Mouse (Mus musculus) limb, embryonic 13.5 days (tissue): ENCODE data around the gene Hspbap1. TPM values are rescaled to one million over a fixed set of nuclear protein-coding genes. Genes with fewer than 3 reads are reported as not detected.

Experiments used
- ATAC-seq: fragments of 200-750 bp; cut with Nextera tagmentation; 2 replicates; pipeline ENCODE4 v1.8.0; 2017; ENCODE audit warnings: low read depth, moderate number of reproducible peaks, moderate TSS enrichment; ENCODE audit not compliant: low FRiP score
- H3K27ac ChIP-seq: fragments of 300-500 bp; sonication (generic); 2 replicates; pipeline ENCODE4 v1.5.1; 2015; ENCODE audit warnings: inconsistent platforms, mild to moderate bottlenecking, moderate library complexity
- H3K27me3 ChIP-seq: fragments of 300-500 bp; sonication (generic); 2 replicates; pipeline ENCODE4 v1.6.1; 2015; ENCODE audit warnings: mild to moderate bottlenecking, inconsistent platforms
- H3K36me3 ChIP-seq: fragments of 300-500 bp; sonication (generic); 2 replicates; pipeline ENCODE4 v1.6.1; 2015; ENCODE audit warnings: inconsistent platforms, mild to moderate bottlenecking, moderate library complexity
- H3K4me1 ChIP-seq: fragments of 300-500 bp; sonication (generic); 2 replicates; pipeline ENCODE4 v1.6.1; 2015; ENCODE audit warnings: inconsistent platforms
- H3K4me2 ChIP-seq: fragments of 300-500 bp; sonication (generic); replicated peaks from 2 replicates; pipeline ENCODE4 v1.6.1; 2015; ENCODE audit warnings: inconsistent platforms, mild to moderate bottlenecking, moderate library complexity
- H3K4me3 ChIP-seq: fragments of 300-500 bp; sonication (generic); 2 replicates; pipeline ENCODE4 v1.5.1; 2015; ENCODE audit warnings: moderate library complexity, mild to moderate bottlenecking, inconsistent platforms
- H3K9ac ChIP-seq: fragments of 300-500 bp; sonication (generic); 2 replicates; pipeline ENCODE4 v1.6.1; 2015; ENCODE audit warnings: mild to moderate bottlenecking, inconsistent platforms
- H3K9me3 ChIP-seq: fragments of 300-500 bp; sonication (generic); 2 replicates; pipeline ENCODE4 v1.6.1; 2016; ENCODE audit warnings: inconsistent platforms
- WGBS: fragments of 180-500 bp; shearing (Covaris S2); methylation state at CpG from one replicate; pipeline ENCODE4 v1.1.7; 2015; 5-methylcytosine and 5-hydroxymethylcytosine counted together
- polyA plus RNA-seq: library from polyadenylated mRNA; unstranded; fragments of >200 nt; fragmentation: Nextera tagmentation; extraction: Ambion mirVana; gene quantifications from 2 replicates; pipeline ENCODE4 v1.2.1, GENCODE M21; 2015

Hspbap1 gene
- polyA plus RNA-seq, 1 experiment from 2014 or later, result 19.0 TPM

DNA sequence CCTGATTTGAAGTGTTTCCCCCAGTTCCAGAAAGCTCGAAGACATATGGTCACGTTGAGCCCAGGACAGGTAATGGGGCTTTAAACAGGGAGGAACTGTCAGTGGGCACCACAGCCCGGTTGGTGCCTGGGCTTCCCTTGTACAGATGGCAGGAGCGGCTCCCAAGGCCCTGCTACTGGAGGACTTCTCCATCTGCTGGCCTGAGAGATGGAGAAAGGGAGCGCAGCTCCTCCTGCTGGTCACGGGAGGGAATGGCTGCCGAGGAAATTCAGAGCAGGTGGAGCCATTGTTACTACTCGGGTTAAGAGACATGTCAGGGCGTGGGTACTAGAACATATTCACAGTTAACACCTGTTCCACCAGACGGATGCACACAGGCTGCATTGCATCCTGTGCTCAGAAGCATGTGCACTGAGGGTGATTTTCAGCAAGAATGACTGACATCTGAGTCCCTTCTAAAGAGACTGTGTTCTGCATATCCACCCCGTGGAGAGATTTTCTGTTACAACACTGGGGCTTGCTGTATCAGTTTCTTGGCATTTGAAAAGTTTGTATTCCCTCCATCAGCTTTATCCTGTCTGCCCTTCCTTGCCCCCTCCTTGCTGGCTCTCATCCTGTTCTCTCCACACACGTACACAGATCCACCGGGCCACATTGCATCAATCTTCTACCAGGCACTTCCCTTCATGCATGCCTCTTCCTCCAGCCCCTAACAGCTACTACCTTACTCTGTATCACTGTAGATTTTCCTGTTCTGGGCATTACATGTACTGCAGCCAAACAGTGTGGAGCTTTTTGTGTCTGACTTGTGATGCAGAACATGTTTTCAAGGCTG is 47.3 kb downstream of the Hspbap1 start:
- Histone ChIP-seq H3K27ac (no peak overlapping the region), H3K36me3 (peaks cover 20% of the 10 kb centered on the region), H3K4me2 (no peak overlapping the region), H3K4me3 (no peak overlapping the region), H3K4me1 (no peaks in the 10 kb centered on the region), H3K27me3 (no peaks in the 10 kb centered on the region), H3K9ac (no peak overlapping the region), H3K9me3 (no peaks in the 10 kb centered on the region)
- WGBS, result 37% methylated on average over 13 of the region's 13 CpGs
- peak; percentile 54 for ATAC-seq

DNA sequence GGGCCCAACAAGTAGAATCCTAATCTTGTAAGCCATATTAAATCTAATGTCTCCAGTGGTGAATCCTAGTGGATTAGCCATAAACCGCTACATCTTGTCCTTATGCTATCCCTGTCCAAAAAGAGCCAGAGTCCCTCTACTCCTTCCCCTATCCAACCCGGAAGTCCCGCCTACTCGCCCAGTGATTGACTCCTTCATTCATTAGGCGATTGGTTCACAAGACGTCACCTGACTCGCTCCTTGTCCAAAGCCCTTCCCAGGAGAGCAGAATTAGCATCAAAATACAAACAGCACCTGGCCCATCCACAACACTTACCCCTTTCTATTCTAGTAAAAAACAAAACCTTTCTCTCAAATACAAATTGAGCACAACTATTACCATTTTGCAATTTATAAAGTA is 59.8 kb downstream of the Hspbap1 start:
- no peak for ATAC-seq
- H3K4me3 ChIP-seq, result no peak overlapping the region
- H3K4me1 ChIP-seq, result no peaks in the 10 kb centered on the region
- H3K9me3 ChIP-seq, result no peaks in the 10 kb centered on the region
- WGBS, result 37% methylated on average over 7 of the region's 7 CpGs
- no peak overlapping the region for H3K27ac ChIP-seq
- no peaks in the 10 kb centered on the region for H3K27me3 ChIP-seq
- H3K9ac ChIP-seq, result no peak overlapping the region
- H3K36me3 ChIP-seq, result peaks cover 26% of the 10 kb centered on the region
- H3K4me2 ChIP-seq, result no peak overlapping the region

DNA sequence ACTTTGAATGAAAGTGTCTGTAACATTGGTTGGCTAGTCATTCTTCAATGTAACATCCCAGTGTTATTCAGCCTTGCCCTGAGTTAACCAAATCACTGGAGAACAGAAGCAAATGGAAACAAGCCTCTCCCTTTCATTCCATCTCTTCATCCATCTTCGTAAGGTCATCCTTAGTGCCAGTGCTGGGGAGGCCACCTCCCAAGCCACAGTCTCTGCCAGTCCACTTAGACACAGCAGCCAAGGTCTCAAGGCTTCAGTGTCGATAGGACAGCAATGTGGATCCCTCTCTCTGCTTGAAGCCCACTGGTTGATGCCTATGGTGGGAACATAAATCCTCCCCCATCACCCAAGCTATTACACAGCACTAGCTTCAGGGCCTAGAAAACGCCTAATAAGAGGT is 62.8 kb downstream of the Hspbap1 start:
- Histone ChIP-seq H3K4me2 (no peak overlapping the region), H3K4me1 (no peaks in the 10 kb centered on the region), H3K36me3 (peaks cover 1% of the 10 kb centered on the region), H3K9me3 (no peaks in the 10 kb centered on the region), H3K9ac (no peak overlapping the region), H3K27ac (no peak overlapping the region), H3K27me3 (no peaks in the 10 kb centered on the region), H3K4me3 (no peak overlapping the region)
- WGBS, result 89% methylated on average over 3 of the region's 3 CpGs
- no peak for ATAC-seq

DNA sequence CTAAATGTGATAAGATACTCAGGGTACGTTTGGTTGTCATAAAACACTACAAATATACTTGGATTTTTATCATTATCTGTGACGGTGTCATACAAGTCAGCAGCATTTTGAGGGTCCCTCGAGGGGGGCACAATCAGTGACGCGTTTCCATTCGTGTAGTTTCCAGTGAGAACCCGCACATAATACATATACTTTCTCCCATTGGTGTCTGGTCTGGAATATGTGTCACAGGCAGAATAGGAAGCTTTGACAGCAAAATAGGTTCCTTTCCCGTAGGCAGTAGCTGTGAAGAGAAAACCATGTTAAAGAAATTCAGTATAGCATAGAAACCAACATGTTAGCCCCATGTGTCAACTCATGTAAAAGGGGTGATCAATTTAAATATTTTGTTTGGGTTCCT is 64.5 kb downstream of the Hspbap1 start:
- Histone ChIP-seq H3K9ac (no peak overlapping the region), H3K4me3 (no peak overlapping the region), H3K27ac (no peak overlapping the region), H3K36me3 (no peaks in the 10 kb centered on the region), H3K27me3 (no peaks in the 10 kb centered on the region), H3K4me2 (no peak overlapping the region), H3K9me3 (no peaks in the 10 kb centered on the region), H3K4me1 (no peaks in the 10 kb centered on the region)
- ATAC-seq, result no peak
- 92% methylated on average over 8 of the region's 8 CpGs for WGBS

DNA sequence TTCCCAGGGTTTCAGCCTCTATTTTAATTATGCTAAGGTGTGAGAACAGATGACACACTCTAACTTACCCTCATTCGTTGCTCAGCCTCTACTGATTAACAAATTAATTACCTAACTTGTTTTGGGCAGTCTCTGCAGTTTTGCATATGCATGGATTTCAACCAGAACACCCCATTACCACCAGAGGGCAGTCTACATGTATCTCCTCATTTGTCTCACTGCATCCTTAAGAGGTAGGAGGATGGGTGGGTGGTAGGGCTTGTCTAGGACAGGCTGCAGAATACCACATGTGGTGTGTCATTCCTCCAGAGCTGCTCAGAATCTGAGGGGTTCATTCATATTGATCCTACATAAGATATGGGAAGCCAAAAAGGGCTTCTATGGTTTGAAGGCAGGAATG is 69.5 kb downstream of the Hspbap1 start:
- Histone ChIP-seq H3K27me3 (no peaks in the 10 kb centered on the region), H3K4me3 (no peak overlapping the region), H3K4me2 (no peak overlapping the region), H3K9me3 (no peaks in the 10 kb centered on the region), H3K36me3 (no peaks in the 10 kb centered on the region), H3K9ac (no peak overlapping the region), H3K4me1 (no peaks in the 10 kb centered on the region), H3K27ac (no peak overlapping the region)
- WGBS, result 33% methylated on average over 1 of the region's 1 CpGs
- ATAC-seq, result no peak

DNA sequence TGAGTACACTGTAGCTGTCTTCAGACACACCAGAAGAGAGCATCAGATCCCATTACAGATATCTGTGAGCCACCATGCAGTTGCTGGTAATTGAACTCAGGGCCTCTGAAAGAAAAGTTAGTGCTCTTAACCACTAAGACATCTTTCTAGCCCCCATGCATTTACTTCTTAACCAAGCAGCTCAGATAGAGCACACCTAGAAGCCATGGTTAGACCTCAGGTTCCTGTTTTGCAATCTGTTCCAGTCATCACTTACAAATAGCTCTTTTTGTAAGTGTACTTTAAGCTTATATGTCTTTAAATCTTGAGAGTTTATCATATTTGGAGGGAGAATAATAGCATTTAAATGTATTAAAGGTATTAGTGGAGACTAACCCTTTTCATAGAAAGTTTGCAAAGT is 77.0 kb downstream of the Hspbap1 start:
- H3K4me1 ChIP-seq, result no peaks in the 10 kb centered on the region
- H3K27ac ChIP-seq, result no peak overlapping the region
- H3K4me2 ChIP-seq, result no peak overlapping the region
- no peak overlapping the region for H3K9ac ChIP-seq
- no peak overlapping the region for H3K4me3 ChIP-seq
- ATAC-seq, result no peak
- no peaks in the 10 kb centered on the region for H3K9me3 ChIP-seq
- no peaks in the 10 kb centered on the region for H3K27me3 ChIP-seq
- H3K36me3 ChIP-seq, result no peaks in the 10 kb centered on the region

DNA sequence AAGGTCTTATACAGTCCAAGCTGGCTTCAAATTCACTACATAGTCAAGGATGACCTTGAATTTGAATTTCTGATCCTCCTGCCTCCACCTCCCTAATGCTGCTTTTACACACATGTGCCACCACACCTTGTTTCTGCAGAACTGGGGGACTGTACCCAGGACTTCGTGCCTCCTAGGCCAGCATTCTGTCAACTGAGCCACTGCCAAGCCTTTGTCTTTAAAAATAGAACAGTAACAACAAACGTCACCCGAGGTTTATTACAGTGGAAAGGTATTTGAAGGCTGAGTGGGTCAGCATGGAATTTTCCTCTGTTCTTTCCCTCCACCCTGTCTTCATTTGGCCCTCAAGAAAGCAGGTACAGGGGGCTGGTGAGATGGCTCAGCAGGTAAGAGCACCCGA is 85.7 kb downstream of the Hspbap1 start:
- 71% methylated on average over 4 of the region's 4 CpGs for WGBS
- ATAC-seq, result no peak
- H3K27ac ChIP-seq, result no peak overlapping the region
- no peaks in the 10 kb centered on the region for H3K27me3 ChIP-seq
- no peak overlapping the region for H3K4me2 ChIP-seq
- H3K9ac ChIP-seq, result no peak overlapping the region
- H3K4me1 ChIP-seq, result no peaks in the 10 kb centered on the region
- H3K4me3 ChIP-seq, result no peak overlapping the region
- no peaks in the 10 kb centered on the region for H3K9me3 ChIP-seq
- H3K36me3 ChIP-seq, result no peaks in the 10 kb centered on the region

DNA sequence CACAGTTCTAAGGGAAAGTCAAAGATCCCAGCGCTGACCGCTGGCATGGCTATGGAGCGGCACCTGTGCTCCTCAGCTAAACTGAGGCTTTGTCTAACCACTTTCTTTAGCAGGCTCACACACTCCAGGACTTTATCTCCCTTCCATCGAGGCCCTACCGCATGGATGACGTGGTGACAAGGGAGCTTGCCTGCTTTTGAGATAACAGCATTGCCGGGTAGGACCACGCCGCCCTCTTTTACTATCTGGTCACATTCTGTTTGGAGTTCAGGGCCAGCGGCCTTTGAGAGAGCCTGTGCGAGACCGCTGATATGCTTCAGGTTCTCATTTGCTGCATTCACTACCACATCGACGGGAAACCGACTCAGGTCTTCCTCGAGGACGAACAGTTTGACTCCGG is 86.6 kb downstream of the Hspbap1 start:
- WGBS, result 93% methylated on average over 18 of the region's 18 CpGs
- no peak for ATAC-seq
- no peak overlapping the region for H3K4me2 ChIP-seq
- no peak overlapping the region for H3K9ac ChIP-seq
- no peak overlapping the region for H3K27ac ChIP-seq
- H3K4me1 ChIP-seq, result no peaks in the 10 kb centered on the region
- H3K4me3 ChIP-seq, result no peak overlapping the region
- no peaks in the 10 kb centered on the region for H3K36me3 ChIP-seq
- H3K9me3 ChIP-seq, result no peaks in the 10 kb centered on the region
- H3K27me3 ChIP-seq, result no peaks in the 10 kb centered on the region

DNA sequence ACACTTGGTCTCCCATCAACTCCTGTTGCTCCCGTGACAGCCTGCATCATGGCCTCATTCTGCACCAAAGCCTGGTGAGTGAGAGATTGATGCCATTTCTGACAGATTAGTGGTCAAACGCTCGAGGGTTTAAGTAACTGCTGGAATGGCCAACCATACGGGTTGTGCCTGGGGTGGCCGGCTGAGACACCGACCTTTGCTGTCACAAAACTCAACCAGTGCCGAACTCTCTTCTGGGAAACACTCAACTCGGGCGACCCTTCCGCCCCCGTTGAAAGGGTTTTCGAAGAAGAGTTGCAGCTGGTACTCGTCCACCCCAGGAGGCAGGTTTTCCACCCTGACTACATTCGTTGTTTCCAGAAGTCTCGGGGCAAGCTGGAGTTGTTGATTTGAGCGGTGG is 90.1 kb downstream of the Hspbap1 start:
- Histone ChIP-seq H3K9me3 (0 out of 2 replicates have a peak, but pooled peaks cover 3% of the 10 kb centered on the region), H3K4me3 (no peak overlapping the region), H3K27me3 (0 out of 2 replicates have a peak, but pooled peaks cover 4% of the 10 kb centered on the region), H3K27ac (no peak overlapping the region), H3K36me3 (no peaks in the 10 kb centered on the region), H3K4me2 (no peak overlapping the region), H3K4me1 (no peaks in the 10 kb centered on the region), H3K9ac (no peak overlapping the region)
- no peak for ATAC-seq
- WGBS, result 84% methylated on average over 16 of the region's 16 CpGs

DNA sequence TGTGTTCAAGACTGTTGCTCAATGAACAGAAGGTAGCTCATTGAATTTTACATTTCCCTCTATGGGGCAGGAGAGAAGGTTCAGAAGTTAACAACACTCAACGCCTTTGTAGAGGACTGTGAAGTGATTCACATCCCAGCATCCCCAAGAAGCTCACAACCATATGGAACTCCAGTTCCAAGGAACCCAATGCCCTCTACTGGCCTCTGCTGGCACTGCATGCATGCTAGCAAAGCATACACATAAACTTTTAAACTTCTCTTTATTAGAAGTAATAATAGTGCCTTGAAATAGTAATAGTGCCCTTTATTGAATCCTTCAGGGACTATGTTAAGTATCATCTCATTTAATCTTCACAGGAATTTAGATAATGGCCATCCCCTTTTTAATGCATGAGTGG is 91.9 kb downstream of the Hspbap1 start:
- H3K4me2 ChIP-seq, result no peak overlapping the region
- no peaks in the 10 kb centered on the region for H3K4me1 ChIP-seq
- no peak for ATAC-seq
- H3K36me3 ChIP-seq, result no peaks in the 10 kb centered on the region
- H3K27me3 ChIP-seq, result 0 out of 2 replicates have a peak, but pooled peaks cover 4% of the 10 kb centered on the region
- 0 out of 2 replicates have a peak, but pooled peaks cover 3% of the 10 kb centered on the region for H3K9me3 ChIP-seq
- no peak overlapping the region for H3K4me3 ChIP-seq
- H3K9ac ChIP-seq, result no peak overlapping the region
- WGBS, result 84% methylated on average over 1 of the region's 1 CpGs
- H3K27ac ChIP-seq, result no peak overlapping the region

DNA sequence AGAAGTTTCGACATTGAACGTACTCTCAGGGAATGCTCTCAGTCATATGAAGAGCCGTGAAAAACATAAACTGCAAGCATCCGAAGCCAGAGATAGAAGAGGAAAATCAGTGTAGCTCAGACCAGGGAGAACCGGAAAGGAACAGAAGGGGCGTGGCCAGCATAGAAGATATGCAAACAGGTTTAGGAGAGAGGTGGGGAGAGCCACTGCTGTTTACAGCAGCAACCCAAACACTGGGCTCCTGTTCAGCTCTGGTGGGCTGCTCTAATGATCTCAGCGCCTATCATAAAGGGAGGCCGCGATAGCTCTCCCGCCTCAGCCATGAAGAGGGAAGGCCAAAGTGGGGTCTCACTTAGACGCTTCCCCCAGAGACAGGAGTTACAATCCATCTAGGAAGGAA is 97.6 kb downstream of the Hspbap1 start:
- Histone ChIP-seq H3K4me2 (no peak overlapping the region), H3K4me3 (no peak overlapping the region), H3K36me3 (no peaks in the 10 kb centered on the region), H3K27me3 (peaks cover 34% of the 10 kb centered on the region), H3K27ac (no peak overlapping the region), H3K9ac (no peak overlapping the region), H3K4me1 (peaks cover 12% of the 10 kb centered on the region), H3K9me3 (no peaks in the 10 kb centered on the region)
- 64% methylated on average over 11 of the region's 11 CpGs for WGBS
- no peak for ATAC-seq

DNA sequence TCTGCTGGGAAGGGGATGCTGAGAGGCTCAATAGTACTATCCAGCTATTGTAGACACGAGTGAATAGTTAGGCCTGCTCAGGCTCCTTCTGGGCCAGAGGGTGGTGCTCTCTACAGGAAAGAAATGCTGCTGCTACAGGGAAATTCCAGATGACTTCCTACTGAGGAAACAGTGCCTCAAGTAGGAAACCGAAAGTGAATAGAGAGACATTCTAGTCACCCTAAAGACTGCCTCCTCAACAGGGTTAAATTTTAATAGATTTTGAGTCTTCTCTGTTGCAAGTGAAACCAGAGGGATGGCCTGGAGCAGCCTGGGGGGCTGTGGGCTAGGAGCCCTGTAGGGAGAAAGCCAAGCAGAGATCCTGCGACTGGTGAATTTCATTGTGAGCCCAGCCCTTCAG is 99.0 kb downstream of the Hspbap1 start:
- 34% methylated on average over 3 of the region's 3 CpGs for WGBS
- no peaks in the 10 kb centered on the region for H3K36me3 ChIP-seq
- no peak for ATAC-seq
- H3K4me2 ChIP-seq, result no peak overlapping the region
- H3K9ac ChIP-seq, result no peak overlapping the region
- peaks cover 38% of the 10 kb centered on the region for H3K27me3 ChIP-seq
- peaks cover 12% of the 10 kb centered on the region for H3K4me1 ChIP-seq
- H3K9me3 ChIP-seq, result no peaks in the 10 kb centered on the region
- no peak overlapping the region for H3K4me3 ChIP-seq
- no peak overlapping the region for H3K27ac ChIP-seq

DNA sequence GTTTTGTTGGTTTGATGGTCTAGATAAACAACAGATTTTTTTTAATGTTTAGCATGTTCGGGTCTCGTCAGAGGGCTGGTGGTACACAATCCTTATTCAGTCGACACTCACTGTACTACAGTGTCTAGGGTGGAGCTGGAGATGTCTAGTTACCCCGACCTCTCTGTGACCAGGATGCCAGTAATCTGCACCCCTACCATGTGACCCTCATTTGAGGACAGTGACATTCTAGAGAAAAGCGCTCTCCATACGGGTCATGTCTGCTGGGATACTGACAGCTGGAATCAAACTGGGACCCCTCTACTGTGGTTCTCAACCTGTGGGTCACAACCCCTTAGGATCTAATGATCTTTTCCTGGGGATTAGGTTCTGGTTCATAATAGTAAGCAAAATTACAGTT is 99.5 kb downstream of the Hspbap1 start:
- 73% methylated on average over 6 of the region's 6 CpGs for WGBS
- peaks cover 34% of the 10 kb centered on the region for H3K27me3 ChIP-seq
- H3K36me3 ChIP-seq, result no peaks in the 10 kb centered on the region

More for the DNA sequence above, 99.5 kb downstream of the Hspbap1 start:
- Histone ChIP-seq H3K4me3 (no peak overlapping the region), H3K27ac (no peak overlapping the region), H3K4me1 (peaks cover 12% of the 10 kb centered on the region), H3K9me3 (no peaks in the 10 kb centered on the region), H3K4me2 (no peak overlapping the region), H3K9ac (no peak overlapping the region)
- no peak for ATAC-seq
